Mouse (Mus musculus) ES-E14 (cell line): ENCODE results near the gene Olfr432. TPM values are rescaled to one million over a fixed set of nuclear protein-coding genes. Genes with fewer than 3 reads are reported as not detected.

Source experiments
- DNase-seq: peaks from one replicate; pipeline ENCODE4 v3.0.0-alpha.2; 2013; ENCODE audit warnings: low read depth, low spot score
- H3K27ac ChIP-seq: 2 replicates; pipeline ENCODE4 v1.5.1; 2012; ENCODE audit warnings: low read depth, mild to moderate bottlenecking, low read length, moderate library complexity, mixed read lengths; ENCODE audit not compliant: poor library complexity, insufficient read depth, severe bottlenecking
- H3K36me3 ChIP-seq: 2 replicates; pipeline ENCODE4 v1.6.1; 2012; ENCODE audit warnings: mild to moderate bottlenecking, low read length, moderate library complexity, mixed read lengths; ENCODE audit not compliant: control insufficient read depth, poor library complexity, insufficient read depth, severe bottlenecking
- H3K4me1 ChIP-seq, 2 experiments: fragments of 150-350 bp in 1 of 2; sonication (generic) in 1 of 2; 2 replicates each; pipeline ENCODE4 v1.6.1; 2012; ENCODE audit warnings: low read length in 2 of 2, mild to moderate bottlenecking in 1 of 2, mixed read lengths in 1 of 2; ENCODE audit not compliant: control insufficient read depth in 2 of 2, insufficient read depth in 2 of 2, poor library complexity in 1 of 2
- H3K4me3 ChIP-seq, 2 experiments: fragments of 150-350 bp in 1 of 2; sonication (generic) in 1 of 2; 2 replicates each; pipeline ENCODE4 v1.5.1; 2012; ENCODE audit warnings: low read length in 2 of 2, low read depth in 1 of 2, mild to moderate bottlenecking in 1 of 2, mixed read lengths in 1 of 2; ENCODE audit not compliant: insufficient read depth in 1 of 2, poor library complexity in 1 of 2, severe bottlenecking in 1 of 2
- H3K9ac ChIP-seq: 2 replicates; pipeline ENCODE4 v1.6.1; 2012; ENCODE audit warnings: low read depth, mild to moderate bottlenecking, low read length, mixed read lengths; ENCODE audit not compliant: poor library complexity, insufficient read depth, severe bottlenecking
- H3K9me3 ChIP-seq: fragments of 150-350 bp; sonication (generic); 2 replicates; pipeline ENCODE4 v1.6.1; 2012; ENCODE audit warnings: low read depth, mild to moderate bottlenecking, low read length; ENCODE audit not compliant: control insufficient read depth, insufficient read depth
- CHD2 ChIP-seq: IDR thresholded peaks from 2 replicates; pipeline ENCODE4 v1.6.1; 2014; ENCODE audit warnings: mild to moderate bottlenecking, low read depth, low read length, inconsistent platforms
- HCFC1 ChIP-seq: IDR thresholded peaks from 2 replicates; pipeline ENCODE4 v1.6.1; 2012; ENCODE audit warnings: low read length, inconsistent platforms, borderline replicate concordance; ENCODE audit not compliant: insufficient read depth
- MAFK ChIP-seq: IDR thresholded peaks from 2 replicates; pipeline ENCODE4 v1.6.1; 2014; ENCODE audit warnings: mild to moderate bottlenecking, low read depth, low read length, inconsistent platforms; ENCODE audit not compliant: insufficient read depth
- ZC3H11A ChIP-seq: IDR thresholded peaks from 2 replicates; pipeline ENCODE4 v1.6.1; 2012; ENCODE audit warnings: low read depth, mild to moderate bottlenecking, inconsistent platforms, low read length, borderline replicate concordance
- ZNF384 ChIP-seq: IDR thresholded peaks from 2 replicates; pipeline ENCODE4 v1.6.1; 2012; ENCODE audit warnings: low read depth, low read length, inconsistent platforms
- in situ Hi-C, 2 experiments: fragments of 600-800 bp; cut with MboI; formaldehyde crosslinking; loops; one replicate each; pipeline ENCODE4 v1.15.1; 2025; ENCODE audit warnings: low sequenced_read_pairs in 2 of 2, inconsistent platforms in 1 of 2; ENCODE audit not compliant: unreplicated experiment in 2 of 2
- total RNA-seq: library from RNA; depleted of rRNA; stranded (reverse); fragments of 300-350 nt; gene quantifications from 2 replicates; pipeline ENCODE4 v1.2.3, GENCODE M21; 2012; rRNA removed

The Olfr432 gene
- total RNA-seq, 1 experiment, result not detected

DNA sequence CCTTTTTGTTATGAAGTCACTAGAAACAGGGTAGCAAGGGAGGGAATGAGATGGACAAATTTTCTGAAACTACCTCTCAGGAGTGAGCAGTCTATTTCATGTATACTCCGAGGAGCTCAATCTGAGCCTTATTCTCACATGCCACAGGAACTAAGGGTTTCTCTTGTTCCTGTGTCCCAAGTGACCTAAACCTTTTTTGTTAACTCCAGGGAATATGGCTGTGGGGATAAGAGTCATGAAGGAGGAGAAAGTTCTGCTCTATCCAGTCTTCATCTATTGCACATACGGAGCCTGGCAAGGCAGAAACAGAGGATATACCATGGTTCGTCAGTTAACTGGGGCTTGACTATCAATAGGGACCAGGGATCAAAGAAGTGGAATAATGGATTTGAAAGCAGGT, 17.3 kb downstream of the Olfr432 start, which contains the start of gene Olfr430:
Gene Olfr430 (plus strand): TSS at position 301 of the 400 bp plus-strand sequence.
- H3K9ac ChIP-seq, result no peak within 1 kb of the TSS
- no peaks in the 10 kb centered on the region for H3K9me3 ChIP-seq
- in situ Hi-C loops, result no loop called here
- H3K36me3 ChIP-seq, result no peaks in the 10 kb centered on the region
- no peaks in the 10 kb centered on the region for H3K4me1 ChIP-seq
- TF ChIP-seq CHD2 (no peak), HCFC1 (no peak), ZNF384 (no peak), ZC3H11A (no peak), MAFK (no peak)
- no peak for DNase-seq
- no peak within 1 kb of the TSS for H3K4me3 ChIP-seq
- no peak within 1 kb of the TSS for H3K27ac ChIP-seq

- H3K4me1 ChIP-seq, result no peaks in the 10 kb centered on the region
- H3K36me3 ChIP-seq, result no peaks in the 10 kb centered on the region
- no peaks in the 10 kb centered on the region for H3K9me3 ChIP-seq
- no peak within 1 kb of the TSS for H3K9ac ChIP-seq
- no peak for DNase-seq
- no peak within 1 kb of the TSS for H3K4me3 ChIP-seq
- in situ Hi-C loops, result no loop called here
- H3K27ac ChIP-seq, result no peak within 1 kb of the TSS
- TF ChIP-seq CHD2, result no peak
- TF ChIP-seq MAFK, result no peak
- TF ChIP-seq HCFC1, result no peak
- no peak for TF ChIP-seq ZNF384
- TF ChIP-seq ZC3H11A, result no peak
Measured at GRCm38 (mm10) chr1:174084031-174084430, 35.0 kb downstream of the Olfr432 start, which contains the start of gene Olfr429. Olfr429 (plus strand) TSS chr1:174084331.

GRCm38 (mm10) chr1:174096591-174096990, 47.6 kb downstream of the Olfr432 start, which contains the start of gene Olfr427:
Olfr427 (plus strand) TSS chr1:174096891.
- no peaks in the 10 kb centered on the region for H3K36me3 ChIP-seq
- no peak for DNase-seq
- no peak within 1 kb of the TSS for H3K9ac ChIP-seq
- H3K4me1 ChIP-seq, result no peaks in the 10 kb centered on the region
- TF ChIP-seq HCFC1 (no peak), ZC3H11A (no peak), CHD2 (no peak), ZNF384 (no peak), MAFK (no peak)
- H3K27ac ChIP-seq, result no peak within 1 kb of the TSS
- H3K9me3 ChIP-seq, result peaks cover 3% of the 10 kb centered on the region; the same call in 1 of the 2 replicates
- in situ Hi-C loops, result no loop called here
- H3K4me3 ChIP-seq, result no peak within 1 kb of the TSS

DNA sequence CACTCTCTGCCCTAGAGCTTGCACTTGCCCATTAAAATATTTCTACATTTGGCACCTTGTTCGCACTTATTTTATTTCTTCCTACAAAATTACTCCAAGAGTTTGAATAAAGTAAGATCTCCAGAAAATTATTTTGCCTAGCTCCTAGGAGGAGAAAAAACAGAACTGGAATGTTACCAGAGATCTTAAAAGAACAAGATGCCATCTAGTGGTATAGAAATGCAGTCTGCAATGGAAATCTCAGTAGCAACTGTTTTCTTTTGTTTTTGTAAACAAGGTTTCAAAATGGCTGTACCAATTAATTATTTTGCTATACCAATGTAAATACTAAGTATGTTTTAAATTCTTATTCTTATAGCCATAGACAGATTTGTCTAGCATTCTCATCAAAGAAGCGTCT, 54.7 kb downstream of the Olfr432 start:
- no peaks in the 10 kb centered on the region for H3K4me1 ChIP-seq
- DNase-seq, result no peak
- H3K27ac ChIP-seq, result no peak overlapping the region
- in situ Hi-C loops, result no loop called here
- no peak overlapping the region for H3K4me3 ChIP-seq
- no peaks in the 10 kb centered on the region for H3K9me3 ChIP-seq
- H3K9ac ChIP-seq, result no peak overlapping the region
- no peaks in the 10 kb centered on the region for H3K36me3 ChIP-seq
- TF ChIP-seq ZNF384 (no peak), ZC3H11A (no peak), HCFC1 (no peak), MAFK (no peak), CHD2 (no peak)

Other genes starting within 250 kb of the Olfr432 start
- 0.80 TPM in 1 of 2 replicates, not detected in the other for gene Ifi211, start 136.2 kb upstream of the Olfr432 start, total RNA-seq
- 0.40 TPM in 1 of 2 replicates, not detected in the other for gene Mndal, start 106.7 kb upstream of the Olfr432 start, total RNA-seq
- gene Ifi203, start 106.5 kb upstream of the Olfr432 start, total RNA-seq, result 0.27 TPM in 1 of 2 replicates, not detected in the other
- 0.11 and 2.2 TPM in 2 replicates for gene Ifi202b, start 66.5 kb upstream of the Olfr432 start, total RNA-seq
- not detected in 2 replicates for gene Ifi205, start 17.4 kb upstream of the Olfr432 start, total RNA-seq
- not detected in 2 replicates for gene Olfr433, start 8.5 kb upstream of the Olfr432 start, total RNA-seq
- gene Olfr430, start 17.4 kb downstream of the Olfr432 start, total RNA-seq, result not detected in 2 replicates
- not detected in 2 replicates for gene Olfr429, start 35.1 kb downstream of the Olfr432 start, total RNA-seq
- not detected in 2 replicates for gene Olfr427, start 47.7 kb downstream of the Olfr432 start, total RNA-seq
- gene Olfr231, start 72.0 kb downstream of the Olfr432 start, total RNA-seq, result not detected in 2 replicates
- not detected in 2 replicates for gene Olfr424, start 82.3 kb downstream of the Olfr432 start, total RNA-seq
- not detected in 2 replicates for gene Olfr420, start 106.4 kb downstream of the Olfr432 start, total RNA-seq
- 3.8 and 5.1 TPM in 2 replicates for gene Spta1, start 123.6 kb downstream of the Olfr432 start, total RNA-seq
- 0.18 TPM in 1 of 2 replicates, not detected in the other for gene Olfr419, start 202.9 kb downstream of the Olfr432 start, total RNA-seq